Comparison of ENCODE assay signal across 25 mouse cellular contexts in genomic region chr4:48253266-48253665, GRCm38 (mm10). TPM values are rescaled to one million over a fixed set of nuclear protein-coding genes. Genes with fewer than 3 reads are reported as not detected.
A peak's percentile ranks its signal among the peaks of the same experiment; 100 is the strongest.
DNase-seq lines count a peak whose midpoint lies in the region; ATAC-seq lines count a peak whose summit lies in the region.
"Had no signal": no experiment of that assay in that cellular context is flagged by ENCODE, and none has a peak within 500 bp of the region (broad histone marks: within the 10 kb centered on the region; RNA-seq: fewer than 3 reads in every experiment).

No protein-coding gene starts in this region.

- intact Hi-C loops in left cerebral cortex, postnatal 14 days (cut with DNase I) = no loop called here

- H3K9me3 ChIP-seq in embryonic facial prominence, embryonic 14.5 days (ENCODE audit: control insufficient read depth, low read length) = no peaks in the 10 kb centered on the region
- no peaks in the 10 kb centered on the region for H3K9me3 ChIP-seq in embryonic facial prominence, embryonic 10.5 days
- H3K9me3 ChIP-seq in megakaryocyte, embryonic 14.5 days = no peaks in the 10 kb centered on the region
- no peaks in the 10 kb centered on the region for H3K9me3 ChIP-seq in hindbrain, embryonic 16.5 days (ENCODE audit: control insufficient read depth, low read length)
- H3K9me3 ChIP-seq: hindbrain, embryonic 10.5 days; lung, embryonic 15.5 days; midbrain, embryonic 15.5 days; neural tube, embryonic 13.5 days had no signal

- peak; percentile 17 for DNase-seq in embryonic facial prominence, embryonic 14.5 days (ENCODE audit: low spot score)
- DNase-seq in embryonic facial prominence, embryonic 10.5 days (ENCODE audit: low spot score) = no peak
- DNase-seq in splenic B cell, adult 2 months (ENCODE audit: low read depth, low spot score) = peak; percentile 28
- no peak for DNase-seq in left cerebral cortex, postnatal 14 days (ENCODE audit: low spot score in 2 of 2)
- DNase-seq: adrenal gland, postnatal 25 days; cerebellum, adult 9-10 months; gastrocnemius, postnatal 36 days; kidney, postnatal 25 days; layer of hippocampus, postnatal 36 days; right cerebral cortex, postnatal 25 days; spleen, adult 18-20 months; thymus, postnatal 14 days had no signal

- H3K27ac ChIP-seq in embryonic facial prominence, embryonic 14.5 days (replicated peaks; ENCODE audit: low read depth, low read length) = no peak overlapping the region
- no peak overlapping the region for H3K27ac ChIP-seq in embryonic facial prominence, embryonic 10.5 days (replicated peaks)
- no peak overlapping the region for H3K27ac ChIP-seq in hindbrain, embryonic 16.5 days (ENCODE audit: low read depth, low read length)
- H3K27ac ChIP-seq: forebrain, embryonic 10.5 days; hindbrain, embryonic 10.5 days; hindbrain, postnatal 0 days; liver, embryonic 14.5 days; lung, embryonic 15.5 days; midbrain, embryonic 15.5 days; neural tube, embryonic 13.5 days had no signal

- H3K27me3 ChIP-seq in embryonic facial prominence, embryonic 14.5 days (replicated peaks; ENCODE audit: control insufficient read depth, insufficient read depth, low read length) = no peaks in the 10 kb centered on the region
- H3K27me3 ChIP-seq in embryonic facial prominence, embryonic 10.5 days (replicated peaks; ENCODE audit: low read depth, poor library complexity, severe bottlenecking) = no peaks in the 10 kb centered on the region
- H3K27me3 ChIP-seq in megakaryocyte, embryonic 14.5 days (replicated peaks) = no peaks in the 10 kb centered on the region
- no peaks in the 10 kb centered on the region for H3K27me3 ChIP-seq in splenic B cell, adult 2 months (ENCODE audit: control insufficient read depth, insufficient read depth, low read length, poor library complexity, severe bottlenecking)
- no peaks in the 10 kb centered on the region for H3K27me3 ChIP-seq in hindbrain, embryonic 16.5 days (replicated peaks; ENCODE audit: control insufficient read depth, insufficient read depth, low read length)
- H3K27me3 ChIP-seq: lung, embryonic 15.5 days; midbrain, embryonic 15.5 days; neural tube, embryonic 13.5 days had no signal

- no peak overlapping the region for H3K9ac ChIP-seq in embryonic facial prominence, embryonic 14.5 days (ENCODE audit: low read depth, low read length)
- no peak overlapping the region for H3K9ac ChIP-seq in hindbrain, embryonic 16.5 days (ENCODE audit: low read depth, low read length)
- H3K9ac ChIP-seq: liver, embryonic 14.5 days; lung, embryonic 15.5 days; midbrain, embryonic 15.5 days; neural tube, embryonic 13.5 days had no signal

- no peak overlapping the region for H3K4me2 ChIP-seq in embryonic facial prominence, embryonic 14.5 days (ENCODE audit: low read depth, low read length)
- H3K4me2 ChIP-seq in hindbrain, embryonic 16.5 days (ENCODE audit: low read length) = no peak overlapping the region
- H3K4me2 ChIP-seq: lung, embryonic 15.5 days; midbrain, embryonic 15.5 days; neural tube, embryonic 13.5 days had no signal

- no peak overlapping the region for H3K4me3 ChIP-seq in embryonic facial prominence, embryonic 14.5 days (ENCODE audit: low read depth, low read length)
- H3K4me3 ChIP-seq in embryonic facial prominence, embryonic 10.5 days = no peak overlapping the region
- H3K4me3 ChIP-seq in megakaryocyte, embryonic 14.5 days (replicated peaks) = peak overlapping the region; percentile 81
- H3K4me3 ChIP-seq in hindbrain, embryonic 16.5 days (ENCODE audit: low read length) = no peak overlapping the region
- H3K4me3 ChIP-seq: forebrain, embryonic 10.5 days; hindbrain, embryonic 10.5 days; lung, embryonic 15.5 days; midbrain, embryonic 15.5 days; neural tube, embryonic 13.5 days had no signal

- ATAC-seq in embryonic facial prominence, embryonic 14.5 days (ENCODE audit: low read depth) = no peak
- ATAC-seq in megakaryocyte, adult 5-6 weeks (ENCODE audit: poor library complexity, severe bottlenecking) = no peak
- ATAC-seq in inflammation-experienced regulatory T-cells, adult 6 months = peak; percentile 48
- no peak for ATAC-seq in hindbrain, embryonic 16.5 days
- ATAC-seq: forebrain, embryonic 16.5 days; hindbrain, postnatal 0 days; intestine, postnatal 0 days; midbrain, embryonic 15.5 days had no signal

- peaks cover 6% of the 10 kb centered on the region; the same call in 1 of the 2 replicates for H3K4me1 ChIP-seq in embryonic facial prominence, embryonic 14.5 days (ENCODE audit: control insufficient read depth, insufficient read depth, low read length)
- no peaks in the 10 kb centered on the region for H3K4me1 ChIP-seq in embryonic facial prominence, embryonic 10.5 days
- peaks cover 34% of the 10 kb centered on the region for H3K4me1 ChIP-seq in megakaryocyte, embryonic 14.5 days
- no peaks in the 10 kb centered on the region for H3K4me1 ChIP-seq in hindbrain, embryonic 16.5 days (ENCODE audit: control insufficient read depth, insufficient read depth, low read depth, low read length)
- H3K4me1 ChIP-seq: hindbrain, embryonic 10.5 days; lung, embryonic 15.5 days; midbrain, embryonic 15.5 days; neural tube, embryonic 13.5 days had no signal

- no peaks in the 10 kb centered on the region for H3K36me3 ChIP-seq in embryonic facial prominence, embryonic 14.5 days (ENCODE audit: control insufficient read depth, insufficient read depth, low read length)
- H3K36me3 ChIP-seq in embryonic facial prominence, embryonic 10.5 days (replicated peaks) = no peaks in the 10 kb centered on the region
- peaks cover 4% of the 10 kb centered on the region for H3K36me3 ChIP-seq in megakaryocyte, embryonic 14.5 days (replicated peaks; ENCODE audit: low read length)
- no peaks in the 10 kb centered on the region for H3K36me3 ChIP-seq in splenic B cell, adult 2 months (ENCODE audit: control insufficient read depth, insufficient read depth, low read length, poor library complexity, severe bottlenecking)
- no peaks in the 10 kb centered on the region for H3K36me3 ChIP-seq in hindbrain, embryonic 16.5 days (ENCODE audit: control insufficient read depth, insufficient read depth, low read length)
- H3K36me3 ChIP-seq: hindbrain, embryonic 10.5 days; lung, embryonic 15.5 days; midbrain, embryonic 15.5 days; neural tube, embryonic 13.5 days had no signal

RNA-seq across cellular contexts. Expression of gene Erp44, which starts 26.1 kb away (rescaled TPM):
- 82.0 and 84.1 TPM in 2 replicates for polyA plus RNA-seq in embryonic facial prominence, embryonic 14.5 days (2014; fragmentation: Nextera tagmentation; extraction: Ambion mirVana)
- 57.1 and 60.5 TPM in 2 replicates for polyA plus RNA-seq in embryonic facial prominence, embryonic 10.5 days (2016; fragmentation: Nextera tagmentation; extraction: Ambion mirVana)
- polyA plus RNA-seq in megakaryocyte, embryonic 14.5 days (2012; ENCODE audit: insufficient read depth, low replicate concordance) = 4.0 and 9.1 TPM in 2 replicates
- 77.7 and 87.1 TPM in 2 replicates for total RNA-seq in megakaryocyte, adult 5-6 weeks (2015)
- 75.8 and 80.7 TPM in 2 replicates for total RNA-seq in megakaryocyte, adult 5-6 weeks (2017)
- polyA plus RNA-seq in inflammation-experienced regulatory T-cells, adult 6 months (2017; shearing (Covaris generic)) = 10 to 100 TPM; 48.4 to 84.8 (median 60.7) TPM
- polyA plus RNA-seq in hindbrain, embryonic 16.5 days (2015; fragmentation: Nextera tagmentation; extraction: Ambion mirVana) = 64.2 and 64.3 TPM in 2 replicates
- 10 to 100 TPM; 33.3 to 37.2 TPM for total RNA-seq in left cerebral cortex, postnatal 14 days (2021)

RNA-seq across cellular contexts. Expression of gene Invs, which starts 26.3 kb away (rescaled TPM):
- 5.8 and 9.0 TPM in 2 replicates for polyA plus RNA-seq in embryonic facial prominence, embryonic 14.5 days (2014; fragmentation: Nextera tagmentation; extraction: Ambion mirVana)
- polyA plus RNA-seq in embryonic facial prominence, embryonic 10.5 days (2016; fragmentation: Nextera tagmentation; extraction: Ambion mirVana) = 9.8 and 10.2 TPM in 2 replicates
- 1.0 and 2.4 TPM in 2 replicates for polyA plus RNA-seq in megakaryocyte, embryonic 14.5 days (2012; ENCODE audit: insufficient read depth, low replicate concordance)
- total RNA-seq in megakaryocyte, adult 5-6 weeks (2015) = 4.0 TPM in 2 replicates
- total RNA-seq in megakaryocyte, adult 5-6 weeks (2017) = 4.0 and 4.4 TPM in 2 replicates
- 10 to 100 TPM in 1 of 3 experiments, 1 to 10 TPM in 2; 6.0 to 12.4 (median 9.7) TPM for polyA plus RNA-seq in inflammation-experienced regulatory T-cells, adult 6 months (2017; shearing (Covaris generic))
- 6.0 and 7.1 TPM in 2 replicates for polyA plus RNA-seq in hindbrain, embryonic 16.5 days (2015; fragmentation: Nextera tagmentation; extraction: Ambion mirVana)
- total RNA-seq in left cerebral cortex, postnatal 14 days (2021) = 10 to 100 TPM in 1 of 2 experiments, 1 to 10 TPM in 1; 10.0 to 10.8 TPM

Comparison
In these comparisons a context has a peak if more than half of its experiments do, and no peak if none do; other contexts are left out.
1. DNase-seq: peak in embryonic facial prominence, embryonic 14.5 days (single experiment) and splenic B cell, adult 2 months (single experiment); none in embryonic facial prominence, embryonic 10.5 days (single experiment) and left cerebral cortex, postnatal 14 days (0 of 2).